ENCODE assay signal across 22 mouse cellular contexts in the genomic region with DNA sequence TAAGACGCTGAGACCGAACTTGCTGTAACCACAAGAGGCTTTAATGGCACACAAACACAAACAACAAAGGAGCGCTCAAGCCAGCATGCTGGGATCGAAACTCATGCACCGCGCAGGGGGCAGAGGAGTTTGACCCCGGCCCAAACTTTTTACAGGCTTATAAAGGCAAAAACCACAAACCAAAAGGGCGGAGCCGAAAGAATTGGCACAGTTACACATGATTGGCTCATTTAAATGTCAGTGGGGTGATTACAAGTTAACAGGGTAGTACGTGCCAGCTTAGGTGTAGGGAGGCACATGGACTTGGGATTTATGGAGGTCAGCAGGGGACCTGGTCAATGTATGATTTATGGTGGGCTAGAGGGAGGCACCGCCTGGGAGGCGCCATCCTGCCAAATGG.
"Had no signal": no experiment of that assay in that cellular context is flagged by ENCODE, and none has a peak within 500 bp of the region (broad histone marks: within the 10 kb centered on the region; RNA-seq: fewer than 3 reads in every experiment).

No protein-coding gene starts in this region.

- H3K4me1 ChIP-seq: limb, embryonic 12.5 days; midbrain, embryonic 12.5 days; midbrain, embryonic 15.5 days; neural tube, embryonic 12.5 days; neural tube, embryonic 15.5 days had no signal

- DNase-seq: kidney, postnatal 14 days; left cerebral cortex, postnatal 4 days; liver, postnatal 0 days; lung, embryonic 14.5 days; right cerebral cortex, adult 18-20 months; right cerebral cortex, postnatal 14 days; right cerebral cortex, postnatal 4 days; thymus, adult 2 months; thymus, postnatal 14 days; thymus, postnatal 4 days had no signal

- ATAC-seq: intestine, embryonic 16.5 days; liver, postnatal 0 days; lung, postnatal 0 days; midbrain, embryonic 15.5 days had no signal

- H3K27ac ChIP-seq: limb, embryonic 12.5 days; limb, embryonic 15.5 days; liver, embryonic 14.5 days; macrophage; midbrain, embryonic 12.5 days; midbrain, embryonic 15.5 days; neural tube, embryonic 12.5 days; neural tube, embryonic 15.5 days; stomach, postnatal 0 days had no signal

- H3K27me3 ChIP-seq: limb, embryonic 12.5 days; limb, embryonic 15.5 days; midbrain, embryonic 12.5 days; midbrain, embryonic 15.5 days; neural tube, embryonic 12.5 days; neural tube, embryonic 15.5 days had no signal

- H3K4me3 ChIP-seq: limb, embryonic 12.5 days; limb, embryonic 15.5 days; midbrain, embryonic 12.5 days; midbrain, embryonic 15.5 days; neural tube, embryonic 12.5 days; neural tube, embryonic 15.5 days had no signal

- H3K9ac ChIP-seq: limb, embryonic 12.5 days; limb, embryonic 15.5 days; liver, embryonic 14.5 days; liver, postnatal 0 days; lung, embryonic 14.5 days; midbrain, embryonic 12.5 days; midbrain, embryonic 15.5 days; neural tube, embryonic 12.5 days; neural tube, embryonic 15.5 days had no signal

- H3K9me3 ChIP-seq: limb, embryonic 15.5 days; midbrain, embryonic 12.5 days; midbrain, embryonic 15.5 days; neural tube, embryonic 12.5 days; neural tube, embryonic 15.5 days had no signal

- H3K4me2 ChIP-seq: limb, embryonic 12.5 days; limb, embryonic 15.5 days; liver, embryonic 11.5 days; lung, embryonic 14.5 days; midbrain, embryonic 12.5 days; midbrain, embryonic 15.5 days; neural tube, embryonic 12.5 days; neural tube, embryonic 15.5 days had no signal

- H3K36me3 ChIP-seq: limb, embryonic 12.5 days; limb, embryonic 15.5 days; midbrain, embryonic 12.5 days; midbrain, embryonic 15.5 days; neural tube, embryonic 12.5 days; neural tube, embryonic 15.5 days had no signal
